Comparison of ENCODE assay signal across 20 mouse cellular contexts in genomic region chr2:91320559-91321529, GRCm38 (mm10). TPM values are rescaled to one million over a fixed set of nuclear protein-coding genes. Genes with fewer than 3 reads are reported as not detected.
DNase-seq lines count a peak whose midpoint lies in the region; ATAC-seq and TF ChIP-seq lines count a peak whose summit lies in the region.
"Had no signal": no experiment of that assay in that cellular context is flagged by ENCODE, and none has a peak within 500 bp of the region (broad histone marks: within the 10 kb centered on the region; RNA-seq: fewer than 3 reads in every experiment).

No protein-coding gene starts in this region.

- no peak overlapping the region for H3K9ac ChIP-seq in kidney, embryonic 16.5 days (replicated peaks; ENCODE audit: low read length)
- H3K9ac ChIP-seq in lung, postnatal 0 days (replicated peaks; ENCODE audit: low read depth), result no peak overlapping the region
- no peak overlapping the region for H3K9ac ChIP-seq in intestine, embryonic 15.5 days
- no peak overlapping the region for H3K9ac ChIP-seq in forebrain, embryonic 13.5 days
- H3K9ac ChIP-seq: heart, embryonic 15.5 days; hindbrain, embryonic 14.5 days had no signal

- H3K4me1 ChIP-seq in kidney, embryonic 16.5 days (ENCODE audit: insufficient read depth, low read length), result peaks cover 6% of the 10 kb centered on the region; the same call in 1 of the 2 replicates
- peaks cover 4% of the 10 kb centered on the region; the same call in 1 of the 2 replicates for H3K4me1 ChIP-seq in lung, postnatal 0 days (ENCODE audit: insufficient read depth, low read depth, low read length)
- 0 out of 2 replicates have a peak, but pooled peaks cover 4% of the 10 kb centered on the region for H3K4me1 ChIP-seq in intestine, embryonic 15.5 days (replicated peaks)
- H3K4me1 ChIP-seq in forebrain, embryonic 13.5 days, result peaks cover 14% of the 10 kb centered on the region
- H3K4me1 ChIP-seq: heart, embryonic 15.5 days had no signal

- no peaks in the 10 kb centered on the region for H3K9me3 ChIP-seq in kidney, embryonic 16.5 days (ENCODE audit: low read length)
- no peaks in the 10 kb centered on the region for H3K9me3 ChIP-seq in lung, postnatal 0 days (ENCODE audit: low read length)
- H3K9me3 ChIP-seq in intestine, embryonic 15.5 days, result no peaks in the 10 kb centered on the region
- H3K9me3 ChIP-seq in forebrain, embryonic 13.5 days (replicated peaks), result no peaks in the 10 kb centered on the region
- H3K9me3 ChIP-seq: heart, embryonic 15.5 days had no signal

- 80% methylated on average over 10 of the region's 10 CpGs for WGBS in kidney, embryonic 16.5 days
- WGBS in lung, postnatal 0 days, result 64% methylated on average over 10 of the region's 10 CpGs
- WGBS in intestine, embryonic 15.5 days, result 66% methylated on average over 10 of the region's 10 CpGs
- 92% methylated on average over 10 of the region's 10 CpGs for WGBS in forebrain, embryonic 13.5 days

- ATAC-seq in kidney, embryonic 16.5 days (ENCODE audit: low FRiP score, low TSS enrichment), result peak; percentile 67; the same call in 1 of the 2 replicates
- ATAC-seq in lung, postnatal 0 days, result no peak
- 0 out of 2 replicates have a peak, but pooled peaks have one; percentile 25 for ATAC-seq in intestine, embryonic 15.5 days
- no peak for ATAC-seq in forebrain, embryonic 13.5 days
- ATAC-seq: inflammation-experienced regulatory T-cells, adult 6 months; midbrain, embryonic 16.5 days had no signal

- DNase-seq in kidney, postnatal 25 days, result no peak
- DNase-seq in lung, postnatal 0 days (ENCODE audit: low spot score), result peak; percentile 54
- no peak for DNase-seq in lung, postnatal 10 days
- DNase-seq in embryo, embryonic 9.5 days (ENCODE audit: extremely low spot score), result no peak
- DNase-seq: adrenal gland, postnatal 25 days; cerebellum, adult 9-11 months; gastrocnemius, adult 2 months; heart, postnatal 4 days; right cerebral cortex, adult 18-20 months had no signal

- no peak overlapping the region for H3ac ChIP-seq in myocyte (ENCODE audit: control insufficient read depth, insufficient read length)

- H3K27me3 ChIP-seq in kidney, embryonic 16.5 days (ENCODE audit: insufficient read depth, low read length), result no peaks in the 10 kb centered on the region
- H3K27me3 ChIP-seq in lung, postnatal 0 days (replicated peaks; ENCODE audit: insufficient read depth, low read length), result no peaks in the 10 kb centered on the region
- no peaks in the 10 kb centered on the region for H3K27me3 ChIP-seq in intestine, embryonic 15.5 days (replicated peaks)
- H3K27me3 ChIP-seq in myocyte (ENCODE audit: control insufficient read depth, insufficient read depth, insufficient read length), result no peaks in the 10 kb centered on the region
- no peaks in the 10 kb centered on the region for H3K27me3 ChIP-seq in forebrain, embryonic 13.5 days
- H3K27me3 ChIP-seq: heart, embryonic 15.5 days had no signal

- H3K79me2 ChIP-seq in myocyte (ENCODE audit: control insufficient read depth, insufficient read depth), result no peaks in the 10 kb centered on the region

- H3K36me3 ChIP-seq in kidney, embryonic 16.5 days (ENCODE audit: insufficient read depth, low read length), result no peaks in the 10 kb centered on the region
- no peaks in the 10 kb centered on the region for H3K36me3 ChIP-seq in lung, postnatal 0 days (ENCODE audit: insufficient read depth, low read length)
- H3K36me3 ChIP-seq in intestine, embryonic 15.5 days, result no peaks in the 10 kb centered on the region
- H3K36me3 ChIP-seq in myocyte (ENCODE audit: control insufficient read depth, insufficient read depth), result no peaks in the 10 kb centered on the region
- H3K36me3 ChIP-seq in forebrain, embryonic 13.5 days (ENCODE audit: poor library complexity, severe bottlenecking), result peaks cover 2% of the 10 kb centered on the region; the same call in 1 of the 2 replicates
- H3K36me3 ChIP-seq: heart, embryonic 15.5 days had no signal

- no peak for TF ChIP-seq EP300 in lung, postnatal 0 days (IDR thresholded peaks at IDR 0.05)

- no peak overlapping the region for H3K27ac ChIP-seq in kidney, embryonic 16.5 days (ENCODE audit: low read length)
- H3K27ac ChIP-seq in lung, postnatal 0 days (ENCODE audit: low read length), result no peak overlapping the region; the same call in 1 of the 2 replicates
- H3K27ac ChIP-seq in intestine, embryonic 15.5 days, result peak overlapping the region; percentile 76
- no peak overlapping the region for H3K27ac ChIP-seq in forebrain, embryonic 13.5 days
- H3K27ac ChIP-seq: forebrain, embryonic 10.5 days; gastrocnemius, adult 2 months; heart, embryonic 15.5 days; hindbrain, embryonic 14.5 days; left cerebral cortex, adult 2 months; midbrain, embryonic 10.5 days had no signal

- no peak overlapping the region for H3K4me3 ChIP-seq in kidney, embryonic 16.5 days (ENCODE audit: low read length)
- H3K4me3 ChIP-seq in lung, postnatal 0 days (ENCODE audit: low read depth, low read length), result no peak overlapping the region
- H3K4me3 ChIP-seq in intestine, embryonic 15.5 days (replicated peaks), result no peak overlapping the region
- H3K4me3 ChIP-seq in myocyte, result no peak overlapping the region
- H3K4me3 ChIP-seq in forebrain, embryonic 13.5 days, result no peak overlapping the region
- H3K4me3 ChIP-seq: forebrain, embryonic 10.5 days; gastrocnemius, adult 2 months; heart, embryonic 15.5 days; left cerebral cortex, adult 2 months; midbrain, embryonic 10.5 days had no signal

- no peak for TF ChIP-seq POLR2A in myocyte (IDR thresholded peaks at IDR 0.05; ENCODE audit: insufficient read length, low read depth)

- no peak for TF ChIP-seq CTCF in lung, postnatal 0 days (IDR thresholded peaks at IDR 0.05)

- no peak overlapping the region for H3K4me2 ChIP-seq in kidney, embryonic 16.5 days (replicated peaks; ENCODE audit: low read depth, low read length)
- H3K4me2 ChIP-seq in lung, postnatal 0 days (replicated peaks; ENCODE audit: low read depth, low read length), result no peak overlapping the region
- H3K4me2 ChIP-seq in intestine, embryonic 15.5 days (replicated peaks), result no peak overlapping the region
- H3K4me2 ChIP-seq in myocyte (ENCODE audit: low read depth), result no peak overlapping the region
- no peak overlapping the region for H3K4me2 ChIP-seq in forebrain, embryonic 13.5 days
- H3K4me2 ChIP-seq: heart, embryonic 15.5 days; hindbrain, embryonic 14.5 days had no signal

TF ChIP-seq in myocyte, 11 proteins besides CTCF, POLR2A, EP300 and RAD21:
- TF ChIP-seq CEBPB (IDR thresholded peaks at IDR 0.05; ENCODE audit: insufficient read depth, poor library complexity, severe bottlenecking) (peak; percentile 35; the same call in 1 of the 2 replicates), USF1 (IDR thresholded peaks at IDR 0.05; ENCODE audit: low read depth) (no peak), E2F4 (IDR thresholded peaks at IDR 0.05; ENCODE audit: insufficient read depth) (no peak)

RNA-seq across cellular contexts. Expression of gene Arfgap2, which starts 56.1 kb away (rescaled TPM):
- 92.9 and 96.5 TPM in 2 replicates for polyA plus RNA-seq in kidney, embryonic 16.5 days (2015; fragmentation: Nextera tagmentation; extraction: Ambion mirVana)
- polyA plus RNA-seq in lung, postnatal 0 days (2015; fragmentation: Nextera tagmentation; extraction: Ambion mirVana), result 57.4 and 64.0 TPM in 2 replicates
- polyA plus RNA-seq in intestine, embryonic 15.5 days (2015; fragmentation: Nextera tagmentation; extraction: Ambion mirVana), result 72.0 and 75.6 TPM in 2 replicates
- 60.4 TPM for polyA plus RNA-seq in myocyte (2012; fragmentation: generic; extraction: Trizol)
- polyA plus RNA-seq in forebrain, embryonic 13.5 days (2015; fragmentation: Nextera tagmentation; extraction: Ambion mirVana), result 78.4 and 84.3 TPM in 2 replicates

Comparison
In these comparisons a context has a peak if more than half of its experiments do, and no peak if none do; other contexts are left out.
1. ATAC-seq: peak in kidney, embryonic 16.5 days (single experiment) and intestine, embryonic 15.5 days (single experiment); none in lung, postnatal 0 days (single experiment) and forebrain, embryonic 13.5 days (single experiment).